Mouse (Mus musculus) embryonic facial prominence, embryonic 11.5 days (tissue): ENCODE measurements around the gene Lyrm4. TPM values are rescaled to one million over a fixed set of nuclear protein-coding genes. Genes with fewer than 3 reads are reported as not detected.

ENCODE experiments used
- ATAC-seq: fragments of 200-750 bp; cut with Nextera tagmentation; replicated peaks from 2 replicates; pipeline ENCODE4 v1.8.0; 2017; ENCODE audit warnings: low read depth; ENCODE audit not compliant: insufficient number of reproducible peaks, low FRiP score, low TSS enrichment
- DNase-seq: peaks from one replicate; pipeline ENCODE4 v3.0.0-alpha.2; 2015; ENCODE audit warnings: low spot score
- H3K27ac ChIP-seq: fragments of 300-500 bp; sonication (generic); replicated peaks from 2 replicates; pipeline ENCODE4 v1.5.1; 2014; ENCODE audit warnings: mild to moderate bottlenecking, low read depth, low read length, control low read depth
- H3K27me3 ChIP-seq: fragments of 300-500 bp; sonication (generic); 2 replicates; pipeline ENCODE4 v1.6.1; 2014; ENCODE audit warnings: mild to moderate bottlenecking, low read length, moderate library complexity, mixed read lengths; ENCODE audit not compliant: control insufficient read depth, insufficient read depth
- H3K36me3 ChIP-seq: fragments of 300-500 bp; sonication (generic); replicated peaks from 2 replicates; pipeline ENCODE4 v1.6.1; 2014; ENCODE audit warnings: low read depth, mild to moderate bottlenecking, low read length, moderate library complexity, mixed read lengths; ENCODE audit not compliant: control insufficient read depth, insufficient read depth
- H3K4me1 ChIP-seq: fragments of 300-500 bp; sonication (generic); 2 replicates; pipeline ENCODE4 v1.6.1; 2014; ENCODE audit warnings: low read length, mixed read lengths; ENCODE audit not compliant: control insufficient read depth, insufficient read depth
- H3K4me2 ChIP-seq: fragments of 300-500 bp; sonication (generic); 2 replicates; pipeline ENCODE4 v1.6.1; 2014; ENCODE audit warnings: low read depth, mild to moderate bottlenecking, control low read depth, low read length, moderate library complexity
- H3K4me3 ChIP-seq: fragments of 300-500 bp; sonication (generic); 2 replicates; pipeline ENCODE4 v1.5.1; 2014; ENCODE audit warnings: low read depth, low read length, control low read depth
- H3K9ac ChIP-seq: fragments of 300-500 bp; sonication (generic); replicated peaks from 2 replicates; pipeline ENCODE4 v1.6.1; 2014; ENCODE audit warnings: mild to moderate bottlenecking, control low read depth, low read length
- H3K9me3 ChIP-seq: fragments of 300-500 bp; sonication (generic); replicated peaks from 2 replicates; pipeline ENCODE4 v1.6.1; 2016; ENCODE audit warnings: mild to moderate bottlenecking, low read length, inconsistent platforms, mixed read lengths; ENCODE audit not compliant: control insufficient read depth
- WGBS: fragments of 180-500 bp; shearing (Covaris S2); extraction: QIAGEN DNeasy Blood & Tissue Kit; methylation state at CpG from one replicate; pipeline ENCODE4 v1.1.7; 2014; 5-methylcytosine and 5-hydroxymethylcytosine counted together
- polyA plus RNA-seq: library from polyadenylated mRNA; unstranded; fragments of >200 nt; fragmentation: Nextera tagmentation; extraction: Ambion mirVana; gene quantifications from 2 replicates; pipeline ENCODE4 v1.2.1, GENCODE M21; 2014

Gene Lyrm4
- polyA plus RNA-seq = 22.1 and 22.6 TPM in 2 replicates

GRCm38 (mm10) chr13:36117143-36118014 is at the start of gene Lyrm4, which contains the start of gene Fars2:
Gene Lyrm4 (minus strand): TSS chr13:36117526.
Gene Fars2 (plus strand): TSS chr13:36117412.
- ATAC-seq (peak; percentile 98), DNase-seq (peak; percentile 96)
- no peaks in the 10 kb centered on the region for H3K9me3 ChIP-seq
- H3K4me2 ChIP-seq = peak within 1 kb of the TSS; percentile 73
- no peaks in the 10 kb centered on the region; the same call in 1 of the 2 replicates for H3K4me1 ChIP-seq
- H3K9ac ChIP-seq = peak within 1 kb of the TSS; percentile 61
- H3K27ac ChIP-seq = peak within 1 kb of the TSS; percentile 85
- peak within 1 kb of the TSS; percentile 70 for H3K4me3 ChIP-seq
- no peaks in the 10 kb centered on the region for H3K36me3 ChIP-seq
- WGBS = under 1% methylated on average over 74 of the region's 75 CpGs
- H3K27me3 ChIP-seq = no peaks in the 10 kb centered on the region

GRCm38 (mm10) chr13:36163898-36164297 is 46.6 kb upstream of the Lyrm4 start:
- ATAC-seq (no peak), DNase-seq (no peak)
- Histone ChIP-seq H3K27me3 (no peaks in the 10 kb centered on the region), H3K27ac (no peak overlapping the region), H3K4me1 (no peaks in the 10 kb centered on the region), H3K4me3 (no peak overlapping the region), H3K9ac (no peak overlapping the region), H3K36me3 (no peaks in the 10 kb centered on the region), H3K4me2 (no peak overlapping the region), H3K9me3 (no peaks in the 10 kb centered on the region)
- 95% methylated on average over 1 of the region's 1 CpGs for WGBS

GRCm38 (mm10) chr13:36163411-36163810 is 46.1 kb upstream of the Lyrm4 start:
- WGBS = 94% methylated on average over 5 of the region's 5 CpGs
- ATAC-seq = no peak
- no peaks in the 10 kb centered on the region for H3K4me1 ChIP-seq

GRCm38 (mm10) chr13:36156340-36156931 is 39.1 kb upstream of the Lyrm4 start:
- 89% methylated on average over 7 of the region's 7 CpGs for WGBS
- no peak overlapping the region for H3K4me2 ChIP-seq
- H3K9ac ChIP-seq = no peak overlapping the region

More at GRCm38 (mm10) chr13:36163411-36163810, 46.1 kb upstream of the Lyrm4 start:
- DNase-seq = no peak
- no peaks in the 10 kb centered on the region for H3K27me3 ChIP-seq
- H3K9me3 ChIP-seq = no peaks in the 10 kb centered on the region
- no peak overlapping the region for H3K4me2 ChIP-seq
- no peak overlapping the region for H3K4me3 ChIP-seq
- no peak overlapping the region for H3K27ac ChIP-seq
- no peak overlapping the region for H3K9ac ChIP-seq
- no peaks in the 10 kb centered on the region for H3K36me3 ChIP-seq

GRCm38 (mm10) chr13:36152728-36153498 is 35.6 kb upstream of the Lyrm4 start:
- WGBS = 77% methylated on average over 5 of the region's 5 CpGs
- no peaks in the 10 kb centered on the region for H3K9me3 ChIP-seq
- no peak for ATAC-seq

More at GRCm38 (mm10) chr13:36156340-36156931, 39.1 kb upstream of the Lyrm4 start:
- Histone ChIP-seq H3K27ac (no peak overlapping the region), H3K27me3 (no peaks in the 10 kb centered on the region), H3K9me3 (no peaks in the 10 kb centered on the region), H3K4me1 (no peaks in the 10 kb centered on the region), H3K36me3 (no peaks in the 10 kb centered on the region), H3K4me3 (no peak overlapping the region)
- ATAC-seq = no peak
- no peak for DNase-seq

GRCm38 (mm10) chr13:36150272-36150671 is 32.9 kb upstream of the Lyrm4 start:
- no peaks in the 10 kb centered on the region for H3K4me1 ChIP-seq
- no peak overlapping the region for H3K9ac ChIP-seq
- no peaks in the 10 kb centered on the region for H3K36me3 ChIP-seq
- no peaks in the 10 kb centered on the region for H3K27me3 ChIP-seq
- H3K27ac ChIP-seq = no peak overlapping the region
- no peak overlapping the region for H3K4me2 ChIP-seq
- H3K9me3 ChIP-seq = no peaks in the 10 kb centered on the region
- ATAC-seq = no peak
- WGBS = 54% methylated on average over 5 of the region's 5 CpGs
- DNase-seq = no peak
- no peak overlapping the region for H3K4me3 ChIP-seq

More at GRCm38 (mm10) chr13:36152728-36153498, 35.6 kb upstream of the Lyrm4 start:
- H3K9ac ChIP-seq = no peak overlapping the region
- H3K4me3 ChIP-seq = no peak overlapping the region
- H3K27ac ChIP-seq = no peak overlapping the region
- no peaks in the 10 kb centered on the region for H3K27me3 ChIP-seq
- no peaks in the 10 kb centered on the region for H3K36me3 ChIP-seq
- no peak for DNase-seq
- H3K4me1 ChIP-seq = no peaks in the 10 kb centered on the region
- no peak overlapping the region for H3K4me2 ChIP-seq

GRCm38 (mm10) chr13:36149175-36149939 is 32.0 kb upstream of the Lyrm4 start:
- Histone ChIP-seq H3K27me3 (no peaks in the 10 kb centered on the region), H3K9me3 (no peaks in the 10 kb centered on the region)

More at GRCm38 (mm10) chr13:36149175-36149939, 32.0 kb upstream of the Lyrm4 start:
- H3K4me3 ChIP-seq = no peak overlapping the region
- no peaks in the 10 kb centered on the region for H3K4me1 ChIP-seq
- no peak overlapping the region for H3K9ac ChIP-seq
- H3K36me3 ChIP-seq = no peaks in the 10 kb centered on the region
- H3K27ac ChIP-seq = no peak overlapping the region
- 57% methylated on average over 6 of the region's 6 CpGs for WGBS
- no peak overlapping the region for H3K4me2 ChIP-seq
- DNase-seq (no peak), ATAC-seq (no peak)
